Mouse (Mus musculus) macrophage (primary cell): Measurements from ENCODE around the gene Trp73. TPM values are rescaled to one million over a fixed set of nuclear protein-coding genes. Genes with fewer than 3 reads are reported as not detected.

Experiments used
- H3K27ac ChIP-seq: fragments of 350-480 bp; formaldehyde crosslinking; 2 replicates; pipeline ENCODE4 v1.9.0; 2021
- H3K36me3 ChIP-seq: fragments of 350-480 bp; formaldehyde crosslinking; 2 replicates; pipeline ENCODE4 v1.9.0; 2021; ENCODE audit errors: inconsistent target
- H3K4me3 ChIP-seq: fragments of 350-480 bp; formaldehyde crosslinking; 2 replicates; pipeline ENCODE4 v1.9.0; 2021; ENCODE audit errors: inconsistent target
- H3K79me2 ChIP-seq: fragments of 350-480 bp; formaldehyde crosslinking; 2 replicates; pipeline ENCODE4 v1.9.0; 2021; ENCODE audit errors: inconsistent target
- WGBS: methylation state at CpG from one replicate; pipeline ENCODE4 v1.1.7; 2026; ENCODE audit warnings: inconsistent platforms; ENCODE audit not compliant: missing documents; 5-methylcytosine and 5-hydroxymethylcytosine counted together
- polyA plus RNA-seq: library from polyadenylated mRNA; stranded (reverse); fragments of 250-400 nt; gene quantifications from 3 replicates; pipeline ENCODE4 v1.2.4, GENCODE M21; 2018; ENCODE audit warnings: inconsistent platforms

The Trp73 gene
- polyA plus RNA-seq, 1 experiment from 2014 or later = not detected

GRCm38 (mm10) chr4:154057696-154058095 is 82.3 kb downstream of the Trp73 start:
- Histone ChIP-seq H3K27ac (no peak overlapping the region), H3K4me3 (no peak overlapping the region), H3K79me2 (no peaks in the 10 kb centered on the region), H3K36me3 (no peaks in the 10 kb centered on the region)
- 66% methylated on average over 4 of the region's 4 CpGs for WGBS

- Histone ChIP-seq H3K4me3 (no peak overlapping the region), H3K79me2 (no peaks in the 10 kb centered on the region), H3K36me3 (no peaks in the 10 kb centered on the region), H3K27ac (no peak overlapping the region)
- 41% methylated on average over 2 of the region's 2 CpGs for WGBS
Measured at GRCm38 (mm10) chr4:154056661-154057060, 83.3 kb downstream of the Trp73 start.

GRCm38 (mm10) chr4:154056046-154056445 is 84.0 kb downstream of the Trp73 start:
- H3K36me3 ChIP-seq = no peaks in the 10 kb centered on the region
- 87% methylated on average over 2 of the region's 2 CpGs for WGBS
- no peak overlapping the region for H3K4me3 ChIP-seq
- H3K27ac ChIP-seq = no peak overlapping the region
- H3K79me2 ChIP-seq = no peaks in the 10 kb centered on the region

GRCm38 (mm10) chr4:154055482-154055881 is 84.5 kb downstream of the Trp73 start:
- H3K79me2 ChIP-seq = no peaks in the 10 kb centered on the region
- no peaks in the 10 kb centered on the region for H3K36me3 ChIP-seq
- WGBS = 87% methylated on average over 7 of the region's 7 CpGs
- no peak overlapping the region for H3K27ac ChIP-seq
- H3K4me3 ChIP-seq = no peak overlapping the region

GRCm38 (mm10) chr4:154053065-154053464 is 86.9 kb downstream of the Trp73 start:
- H3K4me3 ChIP-seq = no peak overlapping the region
- no peak overlapping the region for H3K27ac ChIP-seq
- 48% methylated on average over 3 of the region's 4 CpGs for WGBS
- no peaks in the 10 kb centered on the region for H3K36me3 ChIP-seq
- H3K79me2 ChIP-seq = no peaks in the 10 kb centered on the region

- WGBS = 91% methylated on average over 3 of the region's 3 CpGs
- H3K79me2 ChIP-seq = no peaks in the 10 kb centered on the region
- H3K36me3 ChIP-seq = no peaks in the 10 kb centered on the region
- H3K4me3 ChIP-seq = no peak overlapping the region
- no peak overlapping the region for H3K27ac ChIP-seq
Measured at GRCm38 (mm10) chr4:154051401-154051800, 88.6 kb downstream of the Trp73 start.

GRCm38 (mm10) chr4:154045837-154046236 is 94.2 kb downstream of the Trp73 start:
- Histone ChIP-seq H3K36me3 (no peaks in the 10 kb centered on the region), H3K79me2 (no peaks in the 10 kb centered on the region), H3K27ac (no peak overlapping the region), H3K4me3 (no peak overlapping the region)
- 76% methylated on average over 5 of the region's 5 CpGs for WGBS

- no peaks in the 10 kb centered on the region for H3K36me3 ChIP-seq
- no peak within 1 kb of the TSS for H3K27ac ChIP-seq
- no peaks in the 10 kb centered on the region for H3K79me2 ChIP-seq
- WGBS = 86% methylated on average over 8 of the region's 9 CpGs
- no peak within 1 kb of the TSS for H3K4me3 ChIP-seq
Measured at GRCm38 (mm10) chr4:154042577-154042976, 97.4 kb downstream of the Trp73 start, which contains the start of gene Ccdc27. TSS of gene Ccdc27 (minus strand) at chr4:154042677.

GRCm38 (mm10) chr4:154037123-154037522 is 102.9 kb downstream of the Trp73 start:
- Histone ChIP-seq H3K4me3 (no peak overlapping the region), H3K27ac (no peak overlapping the region), H3K79me2 (no peaks in the 10 kb centered on the region), H3K36me3 (no peaks in the 10 kb centered on the region)
- 51% methylated on average over 3 of the region's 3 CpGs for WGBS

GRCm38 (mm10) chr4:154028646-154029045 is 111.4 kb downstream of the Trp73 start:
- H3K79me2 ChIP-seq = no peaks in the 10 kb centered on the region
- no peak overlapping the region for H3K4me3 ChIP-seq
- H3K36me3 ChIP-seq = no peaks in the 10 kb centered on the region
- H3K27ac ChIP-seq = no peak overlapping the region

- no peaks in the 10 kb centered on the region for H3K36me3 ChIP-seq
- H3K4me3 ChIP-seq = no peak overlapping the region
- H3K27ac ChIP-seq = no peak overlapping the region
- WGBS = 77% methylated on average over 7 of the region's 7 CpGs
- H3K79me2 ChIP-seq = no peaks in the 10 kb centered on the region
Measured at GRCm38 (mm10) chr4:154028066-154028465, 111.9 kb downstream of the Trp73 start.

GRCm38 (mm10) chr4:154026441-154026761 is 113.6 kb downstream of the Trp73 start:
- Histone ChIP-seq H3K79me2 (no peaks in the 10 kb centered on the region), H3K4me3 (no peak overlapping the region), H3K36me3 (peaks cover under 1% of the 10 kb centered on the region; the same call in 1 of the 2 replicates), H3K27ac (no peak overlapping the region)
- 35% methylated on average over 2 of the region's 2 CpGs for WGBS

- Histone ChIP-seq H3K27ac (no peak within 1 kb of the TSS), H3K4me3 (no peak within 1 kb of the TSS), H3K36me3 (peaks cover 6% of the 10 kb centered on the region; the same call in 1 of the 2 replicates), H3K79me2 (no peaks in the 10 kb centered on the region)
- whole genome bisulfite sequencing = 10% methylated on average over 32 of the region's 33 CpGs
Measured at GRCm38 (mm10) chr4:154025641-154026440, 114.2 kb downstream of the Trp73 start, which contains the start of gene Smim1. TSS of gene Smim1 (minus strand) at chr4:154026230.

GRCm38 (mm10) chr4:154024729-154025521 is 115.1 kb downstream of the Trp73 start:
- H3K27ac ChIP-seq = no peak overlapping the region

More at GRCm38 (mm10) chr4:154024729-154025521, 115.1 kb downstream of the Trp73 start:
- Histone ChIP-seq H3K36me3 (peaks cover 15% of the 10 kb centered on the region), H3K79me2 (no peaks in the 10 kb centered on the region; the same call in 1 of the 2 replicates), H3K4me3 (no peak overlapping the region)
- 66% methylated on average over 17 of the region's 17 CpGs for WGBS
